Mouse (Mus musculus): Measurements from ENCODE around the gene Syngap1.

DNA sequence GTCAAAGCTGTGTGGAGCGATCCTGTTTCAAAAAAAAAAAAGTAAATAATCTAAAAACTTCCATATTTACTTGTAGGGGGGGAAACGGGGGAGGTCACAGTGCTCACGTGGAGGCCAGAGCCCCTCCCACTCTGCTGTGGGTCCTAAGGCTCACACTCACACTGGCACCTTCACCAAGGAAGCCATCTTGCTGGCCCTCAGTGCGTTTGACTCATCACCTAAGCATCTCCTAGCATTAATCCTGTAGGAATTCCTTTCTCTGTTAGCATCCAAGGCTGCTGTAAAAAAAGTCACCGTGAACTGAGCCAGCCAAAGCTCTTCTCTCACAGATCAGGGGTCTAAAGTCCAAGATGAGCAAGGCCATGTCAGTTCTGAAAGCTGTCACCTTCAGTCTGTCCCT lies 15.3 kb downstream of the Syngap1 start:
- TF ChIP-seq POLR2A (IDR thresholded peaks at IDR 0.05; ENCODE audit: low read depth, low read length) (no peak), CTCF (conservative IDR thresholded peaks at IDR 0.05; ENCODE audit: insufficient read depth, insufficient read length, low read depth, low read length) (no peak)

Data from kidney, adult 2 months (tissue).